Mouse (Mus musculus) forebrain, embryonic 11.5 days (tissue): ENCODE results near the gene Eif4e3. TPM values are rescaled to one million over a fixed set of nuclear protein-coding genes. Genes with fewer than 3 reads are reported as not detected.

Experiments
- ATAC-seq: fragments of 200-750 bp; cut with Nextera tagmentation; replicated peaks from 2 replicates; pipeline ENCODE4 v1.8.0; 2017; ENCODE audit warnings: moderate TSS enrichment; ENCODE audit not compliant: low FRiP score
- DNase-seq: peaks from one replicate; pipeline ENCODE4 v3.0.0-alpha.2; 2017; ENCODE audit warnings: low spot score
- H3K27ac ChIP-seq: fragments of 300-500 bp; sonication (generic); 2 replicates; pipeline ENCODE4 v1.5.1; 2014; ENCODE audit warnings: low read depth, low read length
- H3K27me3 ChIP-seq: fragments of 300-500 bp; sonication (generic); 2 replicates; pipeline ENCODE4 v1.6.1; 2014; ENCODE audit warnings: mild to moderate bottlenecking, low read length, mixed read lengths; ENCODE audit not compliant: control insufficient read depth, insufficient read depth
- H3K36me3 ChIP-seq: fragments of 300-500 bp; sonication (generic); 2 replicates; pipeline ENCODE4 v1.6.1; 2014; ENCODE audit warnings: mild to moderate bottlenecking, low read length, moderate library complexity, mixed read lengths; ENCODE audit not compliant: control insufficient read depth, insufficient read depth
- H3K4me1 ChIP-seq: fragments of 300-500 bp; sonication (generic); replicated peaks from 2 replicates; pipeline ENCODE4 v1.6.1; 2014; ENCODE audit warnings: low read length, mixed read lengths; ENCODE audit not compliant: control insufficient read depth, insufficient read depth
- H3K4me2 ChIP-seq: fragments of 300-500 bp; sonication (generic); 2 replicates; pipeline ENCODE4 v1.6.1; 2014; ENCODE audit warnings: low read depth, mild to moderate bottlenecking, low read length, moderate library complexity, mixed read lengths; ENCODE audit not compliant: severe bottlenecking
- H3K4me3 ChIP-seq: fragments of 300-500 bp; sonication (generic); 2 replicates; pipeline ENCODE4 v1.5.1; 2014; ENCODE audit warnings: low read depth, low read length
- H3K9ac ChIP-seq: fragments of 300-500 bp; sonication (generic); 2 replicates; pipeline ENCODE4 v1.6.1; 2014; ENCODE audit warnings: low read length
- H3K9me3 ChIP-seq: fragments of 300-500 bp; sonication (generic); 2 replicates; pipeline ENCODE4 v1.6.1; 2016; ENCODE audit warnings: low read length, mixed read lengths; ENCODE audit not compliant: control insufficient read depth
- WGBS: fragments of 180-500 bp; shearing (Covaris S2); extraction: QIAGEN DNeasy Blood & Tissue Kit; methylation state at CpG from one replicate; pipeline ENCODE4 v1.1.7; 2014; 5-methylcytosine and 5-hydroxymethylcytosine counted together
- polyA plus RNA-seq: library from polyadenylated mRNA; unstranded; fragments of >200 nt; fragmentation: Nextera tagmentation; extraction: Ambion mirVana; gene quantifications from 2 replicates; pipeline ENCODE4 v1.2.1, GENCODE M21; 2014

Eif4e3 gene
- polyA plus RNA-seq, 1 experiment from 2014 or later, result 14.2 TPM

GRCm38 (mm10) chr6:99600168-99600793 is 66.3 kb downstream of the Eif4e3 start:
- WGBS, result 39% methylated on average over 10 of the region's 10 CpGs
- peak; percentile 70 for DNase-seq
- Histone ChIP-seq H3K4me1 (0 out of 2 replicates have a peak, but pooled peaks cover 2% of the 10 kb centered on the region), H3K9ac (no peak overlapping the region), H3K4me3 (no peak overlapping the region), H3K4me2 (no peak overlapping the region), H3K27me3 (no peaks in the 10 kb centered on the region), H3K9me3 (no peaks in the 10 kb centered on the region), H3K36me3 (no peaks in the 10 kb centered on the region), H3K27ac (no peak overlapping the region)
- no peak for ATAC-seq

- Histone ChIP-seq H3K4me2 (no peak overlapping the region), H3K27me3 (no peaks in the 10 kb centered on the region), H3K27ac (no peak overlapping the region), H3K9me3 (no peaks in the 10 kb centered on the region), H3K4me3 (no peak overlapping the region), H3K9ac (0 out of 2 replicates have a peak overlapping the region, but pooled peaks have one; percentile 14), H3K4me1 (0 out of 2 replicates have a peak, but pooled peaks cover 2% of the 10 kb centered on the region), H3K36me3 (no peaks in the 10 kb centered on the region)
- no peak for ATAC-seq
- no peak for DNase-seq
- WGBS, result 29% methylated on average over 8 of the region's 8 CpGs
These were observed 66.9 kb downstream of the Eif4e3 start for GRCm38 (mm10) chr6:99599651-99600050.

GRCm38 (mm10) chr6:99599229-99599628 is 67.3 kb downstream of the Eif4e3 start:
- 42% methylated on average over 5 of the region's 5 CpGs for WGBS
- Histone ChIP-seq H3K36me3 (no peaks in the 10 kb centered on the region), H3K9ac (0 out of 2 replicates have a peak overlapping the region, but pooled peaks have one; percentile 14), H3K9me3 (no peaks in the 10 kb centered on the region), H3K4me1 (0 out of 2 replicates have a peak, but pooled peaks cover 2% of the 10 kb centered on the region), H3K4me2 (no peak overlapping the region), H3K27ac (no peak overlapping the region), H3K27me3 (no peaks in the 10 kb centered on the region), H3K4me3 (no peak overlapping the region)
- 0 out of 2 replicates have a peak, but pooled peaks have one; percentile 36 for ATAC-seq
- no peak for DNase-seq

- no peaks in the 10 kb centered on the region for H3K27me3 ChIP-seq
- no peak overlapping the region for H3K9ac ChIP-seq
- no peak overlapping the region for H3K27ac ChIP-seq
- DNase-seq (no peak), ATAC-seq (no peak)
- H3K4me1 ChIP-seq, result no peaks in the 10 kb centered on the region
- H3K36me3 ChIP-seq, result no peaks in the 10 kb centered on the region
- WGBS, result 77% methylated on average over 6 of the region's 6 CpGs
- no peak overlapping the region for H3K4me2 ChIP-seq
- no peak overlapping the region for H3K4me3 ChIP-seq
- H3K9me3 ChIP-seq, result no peaks in the 10 kb centered on the region
These were observed 89.5 kb downstream of the Eif4e3 start for GRCm38 (mm10) chr6:99577040-99577439.

GRCm38 (mm10) chr6:99575633-99576032 is 90.9 kb downstream of the Eif4e3 start:
- Histone ChIP-seq H3K9ac (no peak overlapping the region), H3K9me3 (no peaks in the 10 kb centered on the region), H3K4me3 (no peak overlapping the region), H3K36me3 (no peaks in the 10 kb centered on the region), H3K4me2 (no peak overlapping the region), H3K27me3 (no peaks in the 10 kb centered on the region), H3K27ac (no peak overlapping the region), H3K4me1 (no peaks in the 10 kb centered on the region)
- ATAC-seq, result no peak
- WGBS, result 88% methylated on average over 6 of the region's 6 CpGs
- DNase-seq, result no peak

Other genes with a start within 250 kb of the Eif4e3 start
- gene Foxp1, start 144.1 kb downstream of the Eif4e3 start, polyA plus RNA-seq, result 91.1 and 91.5 TPM in 2 replicates
- gene Gm20696, start within 50 bp of the Eif4e3 start, polyA plus RNA-seq, result 5.3 and 5.7 TPM in 2 replicates
- gene Gpr27, start 25.9 kb upstream of the Eif4e3 start, polyA plus RNA-seq, result 4.4 and 6.8 TPM in 2 replicates
- gene Prok2, start 59.6 kb upstream of the Eif4e3 start, polyA plus RNA-seq, result 1.2 and 2.0 TPM in 2 replicates